Mouse (Mus musculus): ENCODE results near the gene Man1c1. TPM values are rescaled to one million over a fixed set of nuclear protein-coding genes. Genes with fewer than 3 reads are reported as not detected.

Man1c1 gene
- polyA plus RNA-seq, 1 experiment: 4.6 TPM

- WGBS: 81% methylated on average over 10 of the region's 10 CpGs
- Histone ChIP-seq H3K27me3 (replicated peaks; ENCODE audit: control insufficient read depth, insufficient read depth, low read length) (no peaks in the 10 kb centered on the region), H3K4me1 (ENCODE audit: control insufficient read depth, insufficient read depth, low read length) (peaks cover 9% of the 10 kb centered on the region; the same call in 1 of the 2 replicates), H3K27ac (ENCODE audit: insufficient read depth, low read depth, low read length) (no peak overlapping the region), H3K36me3 (ENCODE audit: control insufficient read depth, insufficient read depth, low read length) (no peaks in the 10 kb centered on the region), H3K4me3 (ENCODE audit: insufficient read depth, low read depth, low read length) (no peak overlapping the region)
- DNase-seq: no peak
- no peak for TF ChIP-seq CTCF (conservative IDR thresholded peaks at IDR 0.05; ENCODE audit: insufficient read depth, insufficient read length, low read depth, low read length)
- TF ChIP-seq POLR2A (IDR thresholded peaks at IDR 0.05; ENCODE audit: low read depth, low read length): no peak
Measured at GRCm38 (mm10) chr4:134596816-134597692, 107.0 kb downstream of the Man1c1 start.

GRCm38 (mm10) chr4:134594731-134595439 is 109.2 kb downstream of the Man1c1 start:
- Histone ChIP-seq H3K27me3 (replicated peaks; ENCODE audit: control insufficient read depth, insufficient read depth, low read length) (no peaks in the 10 kb centered on the region), H3K36me3 (ENCODE audit: control insufficient read depth, insufficient read depth, low read length) (no peaks in the 10 kb centered on the region), H3K4me3 (ENCODE audit: insufficient read depth, low read depth, low read length) (no peak overlapping the region), H3K27ac (ENCODE audit: insufficient read depth, low read depth, low read length) (no peak overlapping the region), H3K4me1 (ENCODE audit: control insufficient read depth, insufficient read depth, low read length) (peaks cover 11% of the 10 kb centered on the region; the same call in 1 of the 2 replicates)
- TF ChIP-seq POLR2A (IDR thresholded peaks at IDR 0.05; ENCODE audit: low read depth, low read length) (no peak), CTCF (conservative IDR thresholded peaks at IDR 0.05; ENCODE audit: insufficient read depth, insufficient read length, low read depth, low read length) (no peak)
- 85% methylated on average over 10 of the region's 10 CpGs for WGBS
- DNase-seq: peak; percentile 25

GRCm38 (mm10) chr4:134592442-134592841 is 111.6 kb downstream of the Man1c1 start:
- DNase-seq: no peak
- WGBS: 81% methylated on average over 4 of the region's 4 CpGs
- H3K27me3 ChIP-seq (replicated peaks; ENCODE audit: control insufficient read depth, insufficient read depth, low read length): no peaks in the 10 kb centered on the region
- no peaks in the 10 kb centered on the region for H3K36me3 ChIP-seq (ENCODE audit: control insufficient read depth, insufficient read depth, low read length)
- no peak for TF ChIP-seq POLR2A (IDR thresholded peaks at IDR 0.05; ENCODE audit: low read depth, low read length)
- TF ChIP-seq CTCF (conservative IDR thresholded peaks at IDR 0.05; ENCODE audit: insufficient read depth, insufficient read length, low read depth, low read length): no peak
- peaks cover 11% of the 10 kb centered on the region; the same call in 1 of the 2 replicates for H3K4me1 ChIP-seq (ENCODE audit: control insufficient read depth, insufficient read depth, low read length)
- H3K27ac ChIP-seq (ENCODE audit: insufficient read depth, low read depth, low read length): no peak overlapping the region
- H3K4me3 ChIP-seq (ENCODE audit: insufficient read depth, low read depth, low read length): no peak overlapping the region

GRCm38 (mm10) chr4:134591506-134592061 is 112.5 kb downstream of the Man1c1 start:
- TF ChIP-seq POLR2A (IDR thresholded peaks at IDR 0.05; ENCODE audit: low read depth, low read length) (no peak), CTCF (conservative IDR thresholded peaks at IDR 0.05; ENCODE audit: insufficient read depth, insufficient read length, low read depth, low read length) (no peak)
- H3K27me3 ChIP-seq (replicated peaks; ENCODE audit: control insufficient read depth, insufficient read depth, low read length): no peaks in the 10 kb centered on the region
- peak; percentile 96 for DNase-seq
- peak overlapping the region; percentile 57; the same call in 1 of the 2 replicates for H3K27ac ChIP-seq (ENCODE audit: insufficient read depth, low read depth, low read length)
- H3K36me3 ChIP-seq (ENCODE audit: control insufficient read depth, insufficient read depth, low read length): no peaks in the 10 kb centered on the region
- H3K4me3 ChIP-seq (ENCODE audit: insufficient read depth, low read depth, low read length): no peak overlapping the region
- peaks cover 11% of the 10 kb centered on the region; the same call in 1 of the 2 replicates for H3K4me1 ChIP-seq (ENCODE audit: control insufficient read depth, insufficient read depth, low read length)
- 16% methylated on average over 11 of the region's 11 CpGs for WGBS

GRCm38 (mm10) chr4:134590227-134590926 is 113.7 kb downstream of the Man1c1 start:
- Histone ChIP-seq H3K36me3 (ENCODE audit: control insufficient read depth, insufficient read depth, low read length) (no peaks in the 10 kb centered on the region), H3K27me3 (replicated peaks; ENCODE audit: control insufficient read depth, insufficient read depth, low read length) (no peaks in the 10 kb centered on the region), H3K4me1 (ENCODE audit: control insufficient read depth, insufficient read depth, low read length) (peaks cover 11% of the 10 kb centered on the region; the same call in 1 of the 2 replicates), H3K27ac (ENCODE audit: insufficient read depth, low read depth, low read length) (no peak overlapping the region), H3K4me3 (ENCODE audit: insufficient read depth, low read depth, low read length) (no peak overlapping the region)
- TF ChIP-seq CTCF (conservative IDR thresholded peaks at IDR 0.05; ENCODE audit: insufficient read depth, insufficient read length, low read depth, low read length) (peak; percentile 51), POLR2A (IDR thresholded peaks at IDR 0.05; ENCODE audit: low read depth, low read length) (no peak)
- WGBS: 85% methylated on average over 10 of the region's 10 CpGs
- DNase-seq: no peak

GRCm38 (mm10) chr4:134589786-134590185 is 114.3 kb downstream of the Man1c1 start:
- no peak overlapping the region for H3K27ac ChIP-seq (ENCODE audit: insufficient read depth, low read depth, low read length)
- TF ChIP-seq POLR2A (IDR thresholded peaks at IDR 0.05; ENCODE audit: low read depth, low read length): no peak
- no peaks in the 10 kb centered on the region for H3K36me3 ChIP-seq (ENCODE audit: control insufficient read depth, insufficient read depth, low read length)
- WGBS: 80% methylated on average over 9 of the region's 9 CpGs
- no peaks in the 10 kb centered on the region for H3K27me3 ChIP-seq (replicated peaks; ENCODE audit: control insufficient read depth, insufficient read depth, low read length)
- DNase-seq: no peak
- peaks cover 11% of the 10 kb centered on the region; the same call in 1 of the 2 replicates for H3K4me1 ChIP-seq (ENCODE audit: control insufficient read depth, insufficient read depth, low read length)
- no peak overlapping the region for H3K4me3 ChIP-seq (ENCODE audit: insufficient read depth, low read depth, low read length)

Data from kidney, adult 2 months (tissue).